Mouse (Mus musculus) CH12.LX (cell line): Measurements from ENCODE around the gene Cox14. TPM values are rescaled to one million over a fixed set of nuclear protein-coding genes. Genes with fewer than 3 reads are reported as not detected.

Source experiments
- DNase-seq: peaks from one replicate; pipeline ENCODE4 v3.0.0-alpha.2; 2013; ENCODE audit errors: extremely low read depth
- H3K27ac ChIP-seq: 2 replicates; pipeline ENCODE4 v1.5.1; 2012; ENCODE audit warnings: low read depth, mild to moderate bottlenecking, control low read depth, moderate library complexity; ENCODE audit not compliant: insufficient read depth
- H3K27me3 ChIP-seq: replicated peaks from 2 replicates; pipeline ENCODE3; 2012; ENCODE audit warnings: inconsistent platforms
- H3K36me3 ChIP-seq, 2 experiments: replicated peaks in 1 of 2; 2 replicates each; pipeline versions ENCODE3 to v1.6.1; 2012; ENCODE audit warnings: inconsistent platforms in 1 of 2, low read length in 1 of 2, mild to moderate bottlenecking in 1 of 2, mixed read lengths in 1 of 2, moderate library complexity in 1 of 2; ENCODE audit not compliant: control insufficient read depth in 1 of 2, insufficient read depth in 1 of 2
- H3K4me1 ChIP-seq, 2 experiments: 2 replicates each; pipeline ENCODE4 v1.6.1; 2012; ENCODE audit warnings: inconsistent platforms in 1 of 2, moderate library complexity in 1 of 2; ENCODE audit not compliant: insufficient read depth in 2 of 2, control insufficient read depth in 1 of 2
- H3K4me2 ChIP-seq: 2 replicates; pipeline ENCODE4 v1.6.1; 2012; ENCODE audit warnings: low read depth, mild to moderate bottlenecking, control low read depth; ENCODE audit not compliant: poor library complexity, insufficient read depth, severe bottlenecking
- H3K4me3 ChIP-seq, 3 experiments: fragments of 150-350 bp in 1 of 3; sonication (generic) in 1 of 3; replicated peaks in 1 of 3; 2 replicates each; pipeline versions ENCODE3 to v1.5.1; 2011 to 2012; ENCODE audit warnings: low read depth in 2 of 3, low read length in 2 of 3, mild to moderate bottlenecking in 2 of 3, moderate library complexity in 2 of 3, control low read depth in 1 of 3, improper control_type of control experiment in 1 of 3, inconsistent platforms in 1 of 3, mixed read lengths in 1 of 3; ENCODE audit not compliant: poor library complexity in 1 of 3
- H3K79me2 ChIP-seq: replicated peaks from 2 replicates; pipeline ENCODE4 v1.6.1; 2012; ENCODE audit warnings: mild to moderate bottlenecking, moderate library complexity; ENCODE audit not compliant: control insufficient read depth, poor library complexity, insufficient read depth, severe bottlenecking; ENCODE audit errors: extremely low read depth
- H3K9ac ChIP-seq: 2 replicates; pipeline ENCODE4 v1.6.1; 2012; ENCODE audit warnings: low read depth, mild to moderate bottlenecking, control low read depth, moderate library complexity; ENCODE audit not compliant: insufficient read depth
- H3K9me3 ChIP-seq: replicated peaks from 2 replicates; pipeline ENCODE3; 2012; ENCODE audit warnings: low read length, inconsistent platforms, mixed read lengths
- CHD1 ChIP-seq: IDR thresholded peaks from 2 replicates; pipeline ENCODE4 v1.6.1; 2012; ENCODE audit warnings: low read depth, low read length, improper control_type of control experiment, inconsistent platforms
- CHD2 ChIP-seq: IDR thresholded peaks from 2 replicates; pipeline ENCODE4 v1.6.1; 2011; ENCODE audit warnings: low read length, improper control_type of control experiment
- ELF1 ChIP-seq: IDR thresholded peaks from 2 replicates; pipeline ENCODE4 v1.6.1; 2014; ENCODE audit warnings: low read depth, mild to moderate bottlenecking, inconsistent platforms, low read length, improper control_type of control experiment
- EP300 ChIP-seq: IDR thresholded peaks from 2 replicates; pipeline ENCODE4 v1.6.1; 2011; ENCODE audit warnings: low read length, improper control_type of control experiment
- GABPA ChIP-seq: IDR thresholded peaks from 2 replicates; pipeline ENCODE4 v1.6.1; 2012; ENCODE audit warnings: low read depth, low read length, improper control_type of control experiment, inconsistent platforms; ENCODE audit not compliant: insufficient replicate concordance
- KAT2A ChIP-seq: IDR thresholded peaks from 2 replicates; pipeline ENCODE4 v1.6.1; 2012; ENCODE audit warnings: low read length, improper control_type of control experiment, inconsistent platforms; ENCODE audit not compliant: insufficient replicate concordance
- MAZ ChIP-seq: IDR thresholded peaks from 2 replicates; pipeline ENCODE4 v1.6.1; 2012; ENCODE audit warnings: low read depth, mild to moderate bottlenecking, inconsistent platforms, low read length, improper control_type of control experiment, moderate library complexity
- NELFE ChIP-seq: IDR thresholded peaks from 2 replicates; pipeline ENCODE4 v1.6.1; 2011; ENCODE audit warnings: low read depth, low read length, improper control_type of control experiment
- NRF1 ChIP-seq: IDR thresholded peaks from 2 replicates; pipeline ENCODE4 v1.6.1; 2014; ENCODE audit warnings: low read depth, mild to moderate bottlenecking, inconsistent platforms, low read length, improper control_type of control experiment, moderate library complexity
- POLR2A ChIP-seq: IDR thresholded peaks from 2 replicates; pipeline ENCODE4 v1.6.1; 2011; ENCODE audit warnings: low read depth, mild to moderate bottlenecking, improper control_type of control experiment, low read length
- RAD21 ChIP-seq: IDR thresholded peaks from 2 replicates; pipeline ENCODE4 v1.6.1; 2011; ENCODE audit warnings: low read depth, mild to moderate bottlenecking, low read length, improper control_type of control experiment, moderate library complexity
- TBP ChIP-seq: conservative IDR thresholded peaks from 2 replicates; pipeline ENCODE4 v1.6.1; 2011; ENCODE audit warnings: low read depth, low read length, improper control_type of control experiment
- ZKSCAN1 ChIP-seq: IDR thresholded peaks from 2 replicates; pipeline ENCODE4 v1.6.1; 2012; ENCODE audit warnings: low read depth, inconsistent platforms, low read length, improper control_type of control experiment, borderline replicate concordance
- ZNF384 ChIP-seq: IDR thresholded peaks from 2 replicates; pipeline ENCODE4 v1.6.1; 2012; ENCODE audit warnings: low read depth, low read length, improper control_type of control experiment, inconsistent platforms
- dilution Hi-C: fragments of 300-500 bp; cut with MboI; formaldehyde crosslinking; loops from 2 replicates; pipeline ENCODE4 v1.14.3; 2020; ENCODE audit warnings: low sequenced_read_pairs; ENCODE audit not compliant: extremely low pct_unique_long_range_greater_than_20kb, extremely low pct_ligation_motif_present
- in situ Hi-C: fragments of 300-500 bp; cut with MboI; formaldehyde crosslinking; loops from 3 replicates; pipeline ENCODE4 v1.14.3; 2019; ENCODE audit warnings: low sequenced_read_pairs, low pct_ligation_motif_present, low pct_unique_long_range_greater_than_20kb, mixed read lengths
- polyA plus RNA-seq: library from polyadenylated mRNA; unstranded; fragments of >175 nt; gene quantifications from 2 replicates; pipeline ENCODE4 v1.2.1, GENCODE M21; 2012; ENCODE audit warnings: low read depth; ENCODE audit not compliant: insufficient read length
- total RNA-seq, 2 experiments: library from RNA; depleted of rRNA; stranded (reverse); fragments of 300-350 nt in 1 of 2; fragments of >200 nt in 1 of 2; gene quantifications; 2 replicates each; pipeline ENCODE4 v1.2.3; 2012 to 2014

Cox14 gene
- total and polyA plus RNA-seq, 3 experiments = 98.8 to 140 (median 119) TPM

GRCm38 (mm10) chr15:99735631-99736030 is 10.2 kb downstream of the Cox14 start:
- H3K4me2 ChIP-seq = no peak overlapping the region
- H3K79me2 ChIP-seq = no peaks in the 10 kb centered on the region
- no peak overlapping the region for H3K27ac ChIP-seq
- H3K27me3 ChIP-seq = no peaks in the 10 kb centered on the region
- H3K9me3 ChIP-seq = no peaks in the 10 kb centered on the region
- in situ Hi-C loops (no loop called here), dilution Hi-C loops (no loop called here)
- H3K36me3 ChIP-seq = peaks cover 52 to 87% of the 10 kb centered on the region in 2 experiments
- H3K9ac ChIP-seq = no peak overlapping the region
- DNase-seq = no peak
- no peak overlapping the region for H3K4me3 ChIP-seq
- peaks cover 0 to 17% of the 10 kb centered on the region in 2 experiments; a peak in 2 of 4 replicates for H3K4me1 ChIP-seq
- TF ChIP-seq ZKSCAN1 = no peak
- no peak for TF ChIP-seq CHD1
- no peak for TF ChIP-seq KAT2A
- TF ChIP-seq EP300 = no peak
- no peak for TF ChIP-seq RAD21
- no peak for TF ChIP-seq GABPA
- no peak for TF ChIP-seq NELFE
- no peak for TF ChIP-seq TBP

GRCm38 (mm10) chr15:99736675-99737074 is 11.3 kb downstream of the Cox14 start:
- dilution Hi-C loops (no loop called here), in situ Hi-C loops (no loop called here)
- H3K4me3 ChIP-seq = no peak overlapping the region
- TF ChIP-seq CHD2 = no peak
- no peak for TF ChIP-seq ZNF384
- TF ChIP-seq POLR2A = no peak
- TF ChIP-seq ELF1 = no peak
- TF ChIP-seq GABPA = no peak
- no peak for TF ChIP-seq RAD21
- H3K9ac ChIP-seq = no peak overlapping the region
- H3K9me3 ChIP-seq = no peaks in the 10 kb centered on the region
- H3K4me1 ChIP-seq = peaks cover 0 to 14% of the 10 kb centered on the region in 2 experiments; a peak in 2 of 4 replicates
- H3K4me2 ChIP-seq = no peak overlapping the region
- H3K27ac ChIP-seq = no peak overlapping the region
- H3K27me3 ChIP-seq = no peaks in the 10 kb centered on the region
- no peaks in the 10 kb centered on the region for H3K79me2 ChIP-seq
- peaks cover 56 to 91% of the 10 kb centered on the region in 2 experiments for H3K36me3 ChIP-seq
- DNase-seq = no peak

- in situ Hi-C loops = no loop called here
Measured at GRCm38 (mm10) chr15:99740229-99740628, 14.8 kb downstream of the Cox14 start.

More at GRCm38 (mm10) chr15:99740229-99740628, 14.8 kb downstream of the Cox14 start:
- Histone ChIP-seq H3K4me3 (no peak overlapping the region), H3K9ac (no peak overlapping the region), H3K9me3 (no peaks in the 10 kb centered on the region), H3K4me2 (no peak overlapping the region), H3K36me3 (peaks cover 59 to 93% of the 10 kb centered on the region in 2 experiments), H3K4me1 (peaks cover 0 to 14% of the 10 kb centered on the region in 2 experiments; a peak in 2 of 4 replicates), H3K79me2 (no peaks in the 10 kb centered on the region), H3K27me3 (no peaks in the 10 kb centered on the region), H3K27ac (no peak overlapping the region)
- dilution Hi-C loops = no loop called here
- no peak for DNase-seq
- no peak for TF ChIP-seq MAZ
- TF ChIP-seq NRF1 = no peak
